Mouse (Mus musculus): ENCODE results near the gene Dync1i1. TPM values are rescaled to one million over a fixed set of nuclear protein-coding genes. Genes with fewer than 3 reads are reported as not detected.

Gene Dync1i1
- polyA plus RNA-seq, 1 experiment from 2014 or later, result 0.85 TPM

- Histone ChIP-seq H3K27ac (replicated peaks) (no peak overlapping the region), H3K4me2 (replicated peaks; ENCODE audit: low read depth) (0 out of 2 replicates have a peak overlapping the region, but pooled peaks have one; percentile 1), H3K27me3 (ENCODE audit: control insufficient read depth, insufficient read depth, low read length) (no peaks in the 10 kb centered on the region), H3K9me3 (ENCODE audit: control insufficient read depth, low read length) (no peaks in the 10 kb centered on the region), H3K4me1 (replicated peaks; ENCODE audit: control insufficient read depth, insufficient read depth) (no peaks in the 10 kb centered on the region), H3K9ac (ENCODE audit: low read length) (no peak overlapping the region), H3K4me3 (ENCODE audit: low read depth, low read length) (no peak overlapping the region), H3K36me3 (ENCODE audit: control insufficient read depth, insufficient read depth, low read length) (no peaks in the 10 kb centered on the region)
- DNase-seq (ENCODE audit: low spot score) (peak; percentile 22), ATAC-seq (ENCODE audit: low FRiP score, low TSS enrichment) (peak; percentile 71)
- WGBS, result 31% methylated on average over 7 of the region's 7 CpGs
- no peak for TF ChIP-seq EP300 (optimal IDR thresholded peaks at IDR 0.05)
- no peak for TF ChIP-seq CTCF (IDR thresholded peaks at IDR 0.05; ENCODE audit: low read depth)
These were observed 267.6 kb downstream of the Dync1i1 start for GRCm38 (mm10) chr6:5993056-5993455.

- Histone ChIP-seq H3K4me3 (ENCODE audit: low read depth, low read length) (no peak overlapping the region), H3K4me2 (replicated peaks; ENCODE audit: low read depth) (no peak overlapping the region), H3K36me3 (ENCODE audit: control insufficient read depth, insufficient read depth, low read length) (no peaks in the 10 kb centered on the region), H3K9me3 (ENCODE audit: control insufficient read depth, low read length) (no peaks in the 10 kb centered on the region), H3K4me1 (replicated peaks; ENCODE audit: control insufficient read depth, insufficient read depth) (no peaks in the 10 kb centered on the region), H3K9ac (ENCODE audit: low read length) (no peak overlapping the region), H3K27me3 (ENCODE audit: control insufficient read depth, insufficient read depth, low read length) (no peaks in the 10 kb centered on the region), H3K27ac (replicated peaks) (no peak overlapping the region)
- no peak for TF ChIP-seq CTCF (IDR thresholded peaks at IDR 0.05; ENCODE audit: low read depth)
- TF ChIP-seq EP300 (optimal IDR thresholded peaks at IDR 0.05), result no peak
- WGBS, result 67% methylated on average over 6 of the region's 6 CpGs
- ATAC-seq (ENCODE audit: low FRiP score, low TSS enrichment) (no peak), DNase-seq (ENCODE audit: low spot score) (no peak)
These were observed 272.1 kb downstream of the Dync1i1 start for GRCm38 (mm10) chr6:5997535-5997934.

- WGBS, result 68% methylated on average over 3 of the region's 3 CpGs
- no peak overlapping the region for H3K9ac ChIP-seq (ENCODE audit: low read length)
- TF ChIP-seq EP300 (optimal IDR thresholded peaks at IDR 0.05), result no peak
- no peak for TF ChIP-seq CTCF (IDR thresholded peaks at IDR 0.05; ENCODE audit: low read depth)
- H3K27me3 ChIP-seq (ENCODE audit: control insufficient read depth, insufficient read depth, low read length), result no peaks in the 10 kb centered on the region
- H3K36me3 ChIP-seq (ENCODE audit: control insufficient read depth, insufficient read depth, low read length), result no peaks in the 10 kb centered on the region
- ATAC-seq (ENCODE audit: low FRiP score, low TSS enrichment) (no peak), DNase-seq (ENCODE audit: low spot score) (no peak)
- no peaks in the 10 kb centered on the region for H3K4me1 ChIP-seq (replicated peaks; ENCODE audit: control insufficient read depth, insufficient read depth)
- H3K4me2 ChIP-seq (replicated peaks; ENCODE audit: low read depth), result no peak overlapping the region
- H3K4me3 ChIP-seq (ENCODE audit: low read depth, low read length), result no peak overlapping the region
- no peaks in the 10 kb centered on the region for H3K9me3 ChIP-seq (ENCODE audit: control insufficient read depth, low read length)
- no peak overlapping the region for H3K27ac ChIP-seq (replicated peaks)
These were observed 276.6 kb downstream of the Dync1i1 start for GRCm38 (mm10) chr6:6002061-6002460.

GRCm38 (mm10) chr6:6004756-6005485, 279.5 kb downstream of the Dync1i1 start:
- ATAC-seq (ENCODE audit: low FRiP score, low TSS enrichment) (0 out of 2 replicates have a peak, but pooled peaks have one; percentile 32), DNase-seq (ENCODE audit: low spot score) (peak; percentile 27)
- TF ChIP-seq CTCF (IDR thresholded peaks at IDR 0.05; ENCODE audit: low read depth) (no peak), EP300 (optimal IDR thresholded peaks at IDR 0.05) (no peak)
- H3K4me3 ChIP-seq (ENCODE audit: low read depth, low read length), result peak overlapping the region; percentile 17; the same call in 1 of the 2 replicates
- no peak overlapping the region for H3K27ac ChIP-seq (replicated peaks)
- H3K36me3 ChIP-seq (ENCODE audit: control insufficient read depth, insufficient read depth, low read length), result no peaks in the 10 kb centered on the region
- no peaks in the 10 kb centered on the region for H3K4me1 ChIP-seq (replicated peaks; ENCODE audit: control insufficient read depth, insufficient read depth)
- no peak overlapping the region for H3K9ac ChIP-seq (ENCODE audit: low read length)
- peak overlapping the region; percentile 17; the same call in 1 of the 2 replicates for H3K4me2 ChIP-seq (replicated peaks; ENCODE audit: low read depth)
- 49% methylated on average over 12 of the region's 12 CpGs for WGBS
- no peaks in the 10 kb centered on the region for H3K27me3 ChIP-seq (ENCODE audit: control insufficient read depth, insufficient read depth, low read length)
- no peaks in the 10 kb centered on the region for H3K9me3 ChIP-seq (ENCODE audit: control insufficient read depth, low read length)

GRCm38 (mm10) chr6:6005762-6006431, 280.5 kb downstream of the Dync1i1 start:
- ATAC-seq (ENCODE audit: low FRiP score, low TSS enrichment), result peak; percentile 87
- H3K4me2 ChIP-seq (replicated peaks; ENCODE audit: low read depth), result peak overlapping the region; percentile 99
- peak overlapping the region; percentile 47 for H3K9ac ChIP-seq (ENCODE audit: low read length)
- no peak overlapping the region for H3K27ac ChIP-seq (replicated peaks)
- peak; percentile 81 for DNase-seq (ENCODE audit: low spot score)
- H3K4me3 ChIP-seq (ENCODE audit: low read depth, low read length), result peak overlapping the region; percentile 59
- H3K4me1 ChIP-seq (replicated peaks; ENCODE audit: control insufficient read depth, insufficient read depth), result no peaks in the 10 kb centered on the region
- no peaks in the 10 kb centered on the region for H3K27me3 ChIP-seq (ENCODE audit: control insufficient read depth, insufficient read depth, low read length)
- 6% methylated on average over 42 of the region's 42 CpGs for WGBS
- no peaks in the 10 kb centered on the region for H3K9me3 ChIP-seq (ENCODE audit: control insufficient read depth, low read length)
- TF ChIP-seq EP300 (optimal IDR thresholded peaks at IDR 0.05), result no peak
- peak; percentile 94 for TF ChIP-seq CTCF (IDR thresholded peaks at IDR 0.05; ENCODE audit: low read depth)
- H3K36me3 ChIP-seq (ENCODE audit: control insufficient read depth, insufficient read depth, low read length), result no peaks in the 10 kb centered on the region

GRCm38 (mm10) chr6:6011364-6011763, 285.9 kb downstream of the Dync1i1 start:
- TF ChIP-seq CTCF (IDR thresholded peaks at IDR 0.05; ENCODE audit: low read depth) (no peak), EP300 (optimal IDR thresholded peaks at IDR 0.05) (no peak)
- DNase-seq (ENCODE audit: low spot score), result no peak
- Histone ChIP-seq H3K9me3 (ENCODE audit: control insufficient read depth, low read length) (no peaks in the 10 kb centered on the region), H3K4me3 (ENCODE audit: low read depth, low read length) (no peak overlapping the region), H3K9ac (ENCODE audit: low read length) (no peak overlapping the region), H3K4me2 (replicated peaks; ENCODE audit: low read depth) (no peak overlapping the region), H3K4me1 (replicated peaks; ENCODE audit: control insufficient read depth, insufficient read depth) (no peaks in the 10 kb centered on the region), H3K27ac (replicated peaks) (no peak overlapping the region), H3K36me3 (ENCODE audit: control insufficient read depth, insufficient read depth, low read length) (no peaks in the 10 kb centered on the region), H3K27me3 (ENCODE audit: control insufficient read depth, insufficient read depth, low read length) (no peaks in the 10 kb centered on the region)
- 77% methylated on average over 2 of the region's 2 CpGs for WGBS
- no peak for ATAC-seq (ENCODE audit: low FRiP score, low TSS enrichment)
